Mouse (Mus musculus): Measurements from ENCODE around the gene Mrtfa. TPM values are rescaled to one million over a fixed set of nuclear protein-coding genes. Genes with fewer than 3 reads are reported as not detected.

The Mrtfa gene
- polyA plus RNA-seq, 3 experiments from 2014 or later, result 47.3 to 66.5 (median 48.1) TPM

DNA sequence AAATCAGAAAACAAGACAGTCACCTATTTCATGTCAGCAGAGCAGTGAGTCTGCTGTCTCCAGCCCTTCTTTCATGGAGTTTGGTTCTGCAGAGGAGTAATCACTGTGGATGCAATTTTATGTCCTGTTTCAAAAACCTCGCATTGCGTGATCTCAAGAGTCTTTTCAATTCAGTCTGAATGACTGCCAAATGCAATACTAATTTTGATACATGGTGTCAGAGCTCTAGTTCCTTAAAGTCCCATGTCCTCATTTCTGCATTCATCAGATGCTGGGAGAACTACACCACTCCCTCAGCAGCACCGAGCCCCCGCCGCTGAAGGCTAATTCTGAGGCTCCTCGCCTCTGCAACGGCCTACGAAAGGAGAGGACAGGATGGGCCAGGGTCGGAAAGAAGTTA is 166.7 kb downstream of the Mrtfa start:
- no peak for ATAC-seq

DNA sequence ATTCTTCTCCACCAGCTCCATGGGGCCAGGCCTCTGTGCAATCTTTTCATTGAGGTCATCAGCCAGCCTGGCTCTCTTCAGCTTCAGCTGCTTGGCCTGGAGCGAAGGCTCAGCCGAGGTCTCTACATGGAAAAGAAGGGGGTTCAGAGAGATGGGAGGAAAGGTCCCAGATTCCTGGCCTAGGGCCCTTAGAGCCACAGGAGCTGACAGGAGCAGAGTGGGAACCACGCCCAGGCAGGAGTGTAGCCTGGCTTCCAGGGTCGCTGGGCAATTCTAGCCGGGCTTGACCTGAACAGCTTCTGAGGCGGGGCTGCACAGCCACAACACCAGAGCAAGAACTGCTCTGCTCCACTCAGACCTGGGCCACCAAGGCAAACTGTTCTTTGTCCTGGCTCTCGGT is 168.1 kb downstream of the Mrtfa start:
- no peak for ATAC-seq

GRCm38 (mm10) chr15:81021377-81021776 is 169.2 kb downstream of the Mrtfa start:
- no peak for ATAC-seq

DNA sequence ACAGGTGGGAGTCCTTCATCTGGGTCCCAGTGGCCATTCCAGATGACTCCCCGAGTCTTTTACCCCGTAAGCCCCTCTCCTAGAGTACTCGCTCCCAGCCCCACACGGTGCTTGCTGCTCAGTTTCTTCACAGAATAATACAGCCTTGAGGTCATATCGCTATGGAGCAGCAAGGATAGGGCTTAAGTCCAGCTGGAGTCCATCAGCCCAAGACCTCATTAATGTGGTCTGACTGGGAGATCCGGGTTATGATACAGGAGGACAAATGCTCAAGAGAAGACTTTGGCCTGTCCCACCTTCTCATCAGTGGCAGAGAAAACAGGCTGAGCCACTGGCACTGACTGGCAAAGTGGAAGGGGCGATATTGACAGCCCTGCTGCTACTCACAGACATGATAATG is 173.2 kb downstream of the Mrtfa start:
- no peak for ATAC-seq

- no peak for ATAC-seq
Measured at GRCm38 (mm10) chr15:81016488-81016887, 174.1 kb downstream of the Mrtfa start.

DNA sequence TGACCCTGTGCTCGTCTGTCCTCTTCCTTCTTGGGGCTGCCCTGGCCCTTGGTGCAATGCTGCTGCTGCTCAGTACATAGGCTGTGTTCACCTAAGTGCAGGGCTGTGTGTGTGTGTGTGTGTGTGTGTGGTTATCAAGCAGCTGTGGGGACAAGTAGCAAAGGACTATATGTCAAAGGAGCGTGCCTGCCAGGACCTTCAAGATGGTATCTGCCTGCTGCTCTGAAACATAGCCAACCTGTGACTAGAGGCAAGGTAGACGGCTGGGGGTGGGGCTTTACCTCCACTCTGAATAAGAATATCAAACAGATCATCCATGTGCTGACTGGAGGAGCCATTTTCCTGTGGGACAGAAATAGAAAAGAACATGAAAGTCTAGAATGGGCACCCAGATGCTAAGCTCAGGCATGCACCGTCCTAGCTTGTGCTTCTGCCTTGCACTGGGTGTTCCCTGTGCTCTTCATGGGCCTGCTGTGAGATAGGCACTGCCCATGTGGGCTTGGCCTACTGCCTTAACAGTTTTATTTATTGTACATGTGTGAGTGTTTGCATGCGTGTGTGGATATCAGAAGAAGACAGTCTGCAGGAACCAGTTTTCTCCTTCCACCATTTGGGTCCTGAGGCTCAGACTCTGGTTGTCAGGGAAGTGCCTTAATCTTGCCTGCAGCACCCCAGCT is 175.4 kb downstream of the Mrtfa start:
- ATAC-seq, result no peak

DNA sequence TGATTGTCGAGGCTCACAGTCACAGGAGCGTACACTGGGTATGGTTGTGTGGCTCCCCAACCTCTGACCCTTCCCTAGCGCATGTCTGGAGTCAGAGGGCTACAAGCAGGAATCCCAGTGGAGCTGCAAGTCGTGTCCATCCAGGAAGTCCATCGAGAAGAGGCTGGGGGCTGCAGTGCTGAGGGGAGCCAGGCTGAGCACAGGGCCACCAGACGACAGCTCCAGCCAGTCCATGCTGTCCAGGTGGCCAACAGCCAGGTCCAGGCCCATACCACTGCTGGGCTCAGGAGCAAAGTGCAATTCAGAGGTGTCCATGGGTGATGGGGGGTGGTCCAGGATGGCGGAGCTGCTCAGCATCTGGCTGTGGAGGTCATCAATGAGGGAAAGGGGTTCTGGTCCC is 177.4 kb downstream of the Mrtfa start:
- ATAC-seq, result no peak

GRCm38 (mm10) chr15:81012359-81012758 is 178.2 kb downstream of the Mrtfa start:
- no peak for ATAC-seq

DNA sequence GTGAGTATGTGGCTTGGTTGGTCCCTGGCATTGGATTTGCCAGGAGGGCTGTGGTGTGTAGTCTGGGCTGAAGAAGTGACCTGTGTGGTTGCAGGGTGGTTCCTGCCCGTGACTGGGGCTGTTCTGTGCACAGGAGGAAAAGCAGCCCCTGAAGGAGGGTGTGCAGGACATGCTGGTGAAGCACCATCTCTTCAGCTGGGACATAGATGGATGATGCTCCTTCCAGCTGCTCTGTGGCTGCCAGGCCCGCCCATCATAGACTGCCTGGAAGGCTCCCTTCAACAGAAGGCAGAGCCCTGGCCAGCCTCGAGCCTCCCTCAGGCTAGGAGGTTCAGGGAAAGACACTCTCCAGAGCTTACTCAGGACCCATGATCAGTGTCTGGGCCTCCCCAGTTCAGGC is 179.0 kb downstream of the Mrtfa start:
- no peak for ATAC-seq

DNA sequence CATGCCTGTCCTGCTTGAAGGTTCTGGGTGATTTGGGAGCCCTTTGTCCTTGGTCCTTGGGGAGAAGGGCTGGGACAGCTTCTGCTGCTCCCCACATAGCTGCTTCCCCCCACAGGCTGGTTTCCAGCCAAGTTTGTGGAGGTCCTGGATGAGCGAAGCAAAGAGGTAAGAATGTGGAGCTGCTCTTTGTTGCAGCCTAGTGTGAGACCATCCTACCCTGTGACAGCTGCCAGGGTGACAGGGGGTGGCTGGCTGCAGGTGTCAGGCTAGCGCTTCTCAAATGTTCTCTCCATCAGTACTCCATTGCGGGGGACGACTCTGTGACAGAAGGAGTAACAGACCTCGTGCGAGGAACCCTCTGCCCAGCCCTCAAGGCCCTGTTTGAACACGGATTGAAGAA is 180.4 kb downstream of the Mrtfa start:
- ATAC-seq, result no peak

GRCm38 (mm10) chr15:81008689-81009123 is 181.9 kb downstream of the Mrtfa start:
- no peak for ATAC-seq

DNA sequence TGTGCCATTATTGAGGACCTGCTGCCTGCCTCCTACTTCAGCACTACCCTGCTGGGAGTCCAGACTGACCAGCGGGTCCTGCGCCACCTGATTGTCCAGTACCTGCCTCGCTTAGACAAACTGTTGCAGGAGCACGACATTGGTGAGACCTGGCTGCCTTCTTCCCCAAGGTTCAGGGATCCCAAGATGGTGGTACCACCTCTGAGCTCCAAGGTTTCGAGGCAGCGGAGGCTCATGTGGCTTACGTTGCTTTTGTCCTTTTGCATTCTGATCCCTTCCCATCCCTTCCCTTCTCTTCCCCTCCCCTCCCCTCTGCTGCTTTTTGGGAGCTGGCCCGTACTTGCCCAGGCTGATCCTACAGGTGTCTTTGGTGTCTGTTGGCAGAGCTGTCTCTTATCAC is 182.7 kb downstream of the Mrtfa start:
- no peak for ATAC-seq

DNA sequence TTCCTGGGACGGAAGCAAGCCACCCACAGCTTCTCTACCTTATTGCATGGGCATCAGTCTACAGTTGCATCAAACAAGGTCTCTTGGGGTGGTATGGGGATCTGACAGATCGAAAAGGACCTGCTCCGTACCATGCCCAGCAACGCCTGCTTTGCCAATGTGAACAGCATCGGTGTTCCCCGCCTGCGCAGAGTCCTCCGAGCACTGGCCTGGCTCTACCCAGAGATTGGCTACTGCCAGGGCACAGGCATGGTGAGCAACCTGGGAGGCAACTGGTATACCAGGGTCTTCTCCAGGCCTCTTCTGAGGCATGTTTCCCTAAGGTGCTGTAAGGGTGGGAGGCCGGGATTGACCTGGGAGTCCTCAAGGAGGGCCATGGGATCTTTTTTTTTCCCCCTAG is 183.2 kb downstream of the Mrtfa start:
- no peak for ATAC-seq

GRCm38 (mm10) chr15:81006127-81006735 is 184.3 kb downstream of the Mrtfa start:
- ATAC-seq, result no peak

GRCm38 (mm10) chr15:81000419-81001138 is 190.0 kb downstream of the Mrtfa start:
- no peak for ATAC-seq

DNA sequence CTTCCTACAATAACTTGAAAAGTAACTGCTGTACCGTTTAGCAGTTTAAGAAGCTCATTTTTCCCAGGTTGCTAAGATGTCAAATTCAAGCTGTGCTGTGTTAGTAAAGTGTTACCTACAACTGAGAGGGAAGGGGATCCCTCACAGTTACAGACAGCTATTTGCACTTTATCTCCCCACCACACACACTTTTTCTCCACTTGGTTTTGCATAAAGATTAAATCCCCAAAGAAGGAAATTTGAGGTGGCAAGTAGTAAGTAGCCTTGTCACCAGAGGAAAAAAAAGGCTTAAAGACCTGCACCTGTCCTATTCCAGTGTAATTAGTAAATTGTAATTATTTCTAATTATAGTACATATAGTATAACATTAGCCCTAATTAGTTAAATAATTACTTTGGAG is 193.5 kb downstream of the Mrtfa start:
- ATAC-seq, result no peak

DNA sequence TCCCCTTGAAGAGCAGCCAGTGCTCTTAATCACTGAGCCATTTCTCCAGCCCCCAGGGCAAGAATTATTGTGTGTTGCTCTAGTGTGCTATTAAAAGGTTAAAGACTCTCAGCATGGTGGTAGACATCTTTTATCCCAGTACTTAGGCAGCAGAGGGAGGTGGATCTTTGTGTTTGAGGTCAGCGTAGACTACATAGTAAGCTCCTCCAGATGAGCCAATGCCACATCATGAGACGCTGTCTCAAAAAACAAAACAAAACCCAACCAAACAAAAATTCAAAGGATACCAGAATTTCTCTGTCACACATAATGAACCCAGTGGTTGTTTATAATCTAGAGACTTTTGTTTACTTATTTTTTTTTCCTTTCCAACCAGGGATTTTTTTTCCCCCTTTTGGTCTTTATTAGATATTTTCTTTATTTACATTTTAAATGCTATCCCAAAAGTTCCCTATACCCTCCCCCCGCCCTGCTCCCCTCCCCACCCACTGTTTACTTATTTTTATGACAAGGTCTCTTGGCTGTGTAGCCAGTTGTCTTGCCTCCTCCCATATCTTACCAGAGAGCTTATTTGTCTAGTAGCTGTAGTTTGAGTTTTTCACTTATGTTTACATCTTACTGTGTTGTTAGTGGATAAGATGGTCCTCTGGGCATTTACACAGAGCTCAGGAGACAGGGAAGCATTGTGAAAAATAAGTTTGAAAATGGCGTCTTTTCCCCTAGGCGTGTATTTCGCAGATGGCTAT is 194.3 kb downstream of the Mrtfa start:
- ATAC-seq, result no peak

GRCm38 (mm10) chr15:80994959-80995358 is 195.6 kb downstream of the Mrtfa start:
- no peak for ATAC-seq

DNA sequence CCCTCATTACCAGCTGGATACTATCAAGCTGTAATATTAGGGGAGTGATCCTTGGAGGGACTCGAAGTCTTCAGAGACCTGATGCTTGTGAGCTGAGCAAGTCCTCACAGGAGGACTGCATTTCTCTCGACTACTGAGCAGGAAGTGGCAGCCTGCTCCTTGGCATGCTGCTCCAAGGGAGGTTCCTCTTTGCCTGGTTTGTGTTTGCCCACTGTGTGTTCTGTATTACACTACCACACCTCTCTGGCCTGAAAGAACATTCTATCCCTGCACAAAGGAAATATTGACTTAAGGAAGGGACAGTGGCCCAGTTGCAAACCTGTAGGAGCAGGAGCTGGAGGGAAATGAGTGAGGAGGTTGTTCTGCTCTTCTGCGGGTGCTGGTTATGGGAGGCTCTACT is 200.8 kb downstream of the Mrtfa start:
- no peak for ATAC-seq

DNA sequence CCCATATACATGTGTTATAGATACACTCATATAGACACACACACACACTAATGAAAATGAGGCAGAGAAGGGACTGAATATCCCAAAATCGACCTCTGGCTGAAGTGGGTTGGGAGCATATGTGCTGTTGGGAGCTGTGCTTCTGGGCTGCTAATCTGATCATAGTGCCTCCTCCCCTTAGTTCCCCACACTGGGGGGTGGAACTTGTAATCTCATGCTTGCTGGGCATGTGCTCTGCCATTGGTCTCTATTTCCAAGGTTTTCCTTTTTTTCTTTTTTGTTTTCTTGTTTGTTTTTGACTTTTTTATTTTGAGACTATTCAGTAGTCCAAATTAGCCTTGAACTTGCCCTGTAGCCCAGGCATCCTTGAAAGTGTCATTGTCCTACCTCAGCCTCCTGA is 202.2 kb downstream of the Mrtfa start:
- ATAC-seq, result no peak

DNA sequence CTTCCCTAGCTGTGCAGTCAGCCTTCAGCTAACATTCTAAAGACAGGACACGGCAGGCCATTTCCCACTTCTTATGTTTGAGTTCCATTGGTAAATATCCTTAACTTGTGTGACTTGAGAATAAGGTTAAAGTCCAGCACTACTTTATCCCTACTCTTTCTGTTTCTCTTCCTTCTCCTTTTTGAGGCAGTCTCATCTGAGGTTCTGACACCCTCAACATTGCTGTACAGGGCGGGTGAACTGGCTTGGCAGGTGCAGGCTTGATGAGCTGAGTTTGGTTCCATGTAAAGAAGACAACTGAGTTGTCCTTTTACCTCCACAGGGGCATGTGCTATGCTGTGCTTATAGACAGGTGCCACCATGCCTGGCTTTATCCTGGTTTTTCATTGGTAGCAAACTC is 207.3 kb downstream of the Mrtfa start:
- no peak for ATAC-seq

DNA sequence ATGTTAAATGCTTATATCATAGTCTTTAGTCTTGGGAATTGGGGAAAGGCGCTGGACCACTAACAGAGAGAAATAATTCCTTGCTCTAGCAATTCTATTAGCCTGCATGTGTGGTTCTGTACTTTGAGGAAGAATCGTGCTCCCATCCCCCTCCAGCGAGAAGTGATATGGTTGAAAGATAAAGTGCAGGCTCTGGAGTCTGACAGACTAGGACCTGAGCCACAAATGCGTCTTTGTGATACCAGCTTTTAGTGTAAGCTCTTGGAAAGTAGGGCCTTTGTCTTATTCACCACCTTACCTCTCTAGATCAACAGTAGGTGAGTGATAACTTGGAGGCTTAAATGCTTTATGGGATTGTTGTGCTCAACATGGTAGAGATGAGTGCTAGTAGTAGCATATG is 209.4 kb downstream of the Mrtfa start:
- no peak for ATAC-seq

DNA sequence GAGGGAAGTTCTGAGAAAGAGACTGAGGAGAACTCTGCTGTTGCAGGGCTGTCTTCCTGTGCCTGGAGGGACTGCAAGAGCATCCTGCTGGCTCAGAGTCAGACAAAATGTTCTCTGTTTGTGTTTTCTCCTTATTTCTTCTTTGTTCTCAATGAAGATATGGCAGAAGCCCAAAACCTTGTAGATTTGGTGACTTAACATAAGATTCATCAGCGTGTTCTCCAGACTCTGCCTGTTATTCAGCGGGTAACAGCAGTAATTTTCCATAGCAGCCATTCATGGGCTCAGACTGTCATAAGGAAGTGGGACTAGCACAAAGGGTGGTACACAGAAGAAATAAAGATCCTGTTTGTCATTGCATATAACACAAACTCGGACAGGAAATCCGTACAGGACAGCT is 210.9 kb downstream of the Mrtfa start:
- ATAC-seq, result no peak
